Mouse (Mus musculus) erythroblast, embryonic 14.5 days (primary cell): ENCODE results near the gene Wdr83. TPM values are rescaled to one million over a fixed set of nuclear protein-coding genes. Genes with fewer than 3 reads are reported as not detected.
A peak's percentile ranks its signal among the peaks of the same experiment; 100 is the strongest.

ENCODE experiments used
- H3K27me3 ChIP-seq: 2 replicates; pipeline ENCODE4 v1.6.1; 2012; ENCODE audit warnings: inconsistent platforms; ENCODE audit not compliant: control insufficient read depth
- H3K36me3 ChIP-seq: 2 replicates; pipeline ENCODE4 v1.6.1; 2012; ENCODE audit warnings: mild to moderate bottlenecking, inconsistent platforms; ENCODE audit not compliant: control insufficient read depth
- H3K4me1 ChIP-seq: 2 replicates; pipeline ENCODE4 v1.6.1; 2012; ENCODE audit warnings: inconsistent platforms; ENCODE audit not compliant: control insufficient read depth
- H3K4me3 ChIP-seq: replicated peaks from 2 replicates; pipeline ENCODE3; 2012; ENCODE audit warnings: moderate library complexity, mild to moderate bottlenecking, inconsistent platforms
- H3K9me3 ChIP-seq: 2 replicates; pipeline ENCODE4 v1.6.1; 2012; ENCODE audit warnings: low read length, inconsistent platforms, mixed read lengths; ENCODE audit not compliant: control insufficient read depth
- GATA1 ChIP-seq: IDR thresholded peaks from 2 replicates; pipeline ENCODE4 v1.6.1; 2012; ENCODE audit warnings: low read length, inconsistent platforms, mixed read lengths
- TAL1 ChIP-seq: IDR thresholded peaks from 3 replicates; pipeline ENCODE4 v1.6.1; 2012; ENCODE audit warnings: low read length, inconsistent platforms, mixed read lengths
- polyA plus RNA-seq: library from polyadenylated mRNA; stranded (reverse); fragments of >175 nt; gene quantifications from 2 replicates; pipeline ENCODE4 v1.2.3, GENCODE M21; 2012

Wdr83 gene
- polyA plus RNA-seq, 1 experiment = 2.7 TPM

GRCm38 (mm10) chr8:85027922-85028321 lies 53.2 kb downstream of the Wdr83 start:
- Histone ChIP-seq H3K27me3 (no peaks in the 10 kb centered on the region), H3K36me3 (peaks cover 63% of the 10 kb centered on the region), H3K4me3 (peak overlapping the region; percentile 99), H3K4me1 (peaks cover 67% of the 10 kb centered on the region), H3K9me3 (no peaks in the 10 kb centered on the region)
- TF ChIP-seq TAL1 = no peak
- TF ChIP-seq GATA1 = no peak

GRCm38 (mm10) chr8:85027516-85027855 lies 53.6 kb downstream of the Wdr83 start:
- H3K4me1 ChIP-seq = peaks cover 66% of the 10 kb centered on the region
- H3K27me3 ChIP-seq = no peaks in the 10 kb centered on the region
- peak overlapping the region; percentile 99 for H3K4me3 ChIP-seq
- TF ChIP-seq TAL1 = no peak
- no peak for TF ChIP-seq GATA1
- H3K36me3 ChIP-seq = peaks cover 61% of the 10 kb centered on the region
- H3K9me3 ChIP-seq = no peaks in the 10 kb centered on the region

DNA sequence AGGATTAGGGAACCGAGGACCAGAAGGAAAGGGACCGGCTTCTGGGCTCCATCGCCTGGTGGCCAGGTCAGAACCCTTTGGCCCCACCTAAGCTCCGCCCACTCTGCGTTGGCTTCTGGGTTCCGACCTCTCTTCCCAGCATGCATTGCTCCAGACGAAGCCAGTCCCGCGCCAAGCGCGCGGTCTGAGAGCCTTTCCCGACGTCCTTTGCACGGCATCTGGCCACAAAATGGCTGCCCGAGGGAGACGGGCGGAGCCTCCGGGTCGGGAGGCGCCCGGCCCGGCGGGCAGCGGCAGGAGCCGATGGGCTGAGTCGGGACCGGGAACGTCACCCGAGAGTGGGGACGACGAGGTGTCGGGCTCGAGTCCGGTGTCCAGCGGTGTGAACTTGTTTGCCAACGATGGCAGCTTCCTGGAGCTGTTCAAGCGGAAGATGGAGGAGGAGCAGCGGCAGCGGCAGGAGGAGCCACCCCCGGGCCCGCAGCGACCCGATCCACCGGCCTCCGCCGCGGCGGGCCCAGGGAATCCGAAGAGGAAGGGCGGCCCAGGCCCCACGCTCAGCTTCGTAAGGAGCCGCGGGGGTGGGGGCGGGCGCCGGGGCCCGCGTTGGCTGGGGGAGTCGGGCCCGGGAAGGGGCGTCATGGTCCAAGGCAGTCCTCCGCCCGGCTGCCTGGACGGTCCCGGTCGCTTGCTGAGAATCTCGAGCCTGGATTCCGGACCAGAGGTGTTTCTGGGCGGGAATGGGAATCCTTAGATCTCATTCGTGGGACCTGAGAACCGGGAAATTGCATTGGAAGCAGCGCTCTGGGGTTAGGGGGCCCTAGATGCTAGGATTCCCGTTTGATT lies 54.2 kb downstream of the Wdr83 start, which contains the start of gene Trir:
Trir (plus strand) TSS at position 154 of the 846 bp plus-strand sequence.
- Histone ChIP-seq H3K27me3 (no peaks in the 10 kb centered on the region), H3K9me3 (no peaks in the 10 kb centered on the region), H3K4me1 (peaks cover 61% of the 10 kb centered on the region), H3K36me3 (peaks cover 61% of the 10 kb centered on the region), H3K4me3 (peak within 1 kb of the TSS; percentile 99)
- no peak for TF ChIP-seq TAL1
- no peak for TF ChIP-seq GATA1

DNA sequence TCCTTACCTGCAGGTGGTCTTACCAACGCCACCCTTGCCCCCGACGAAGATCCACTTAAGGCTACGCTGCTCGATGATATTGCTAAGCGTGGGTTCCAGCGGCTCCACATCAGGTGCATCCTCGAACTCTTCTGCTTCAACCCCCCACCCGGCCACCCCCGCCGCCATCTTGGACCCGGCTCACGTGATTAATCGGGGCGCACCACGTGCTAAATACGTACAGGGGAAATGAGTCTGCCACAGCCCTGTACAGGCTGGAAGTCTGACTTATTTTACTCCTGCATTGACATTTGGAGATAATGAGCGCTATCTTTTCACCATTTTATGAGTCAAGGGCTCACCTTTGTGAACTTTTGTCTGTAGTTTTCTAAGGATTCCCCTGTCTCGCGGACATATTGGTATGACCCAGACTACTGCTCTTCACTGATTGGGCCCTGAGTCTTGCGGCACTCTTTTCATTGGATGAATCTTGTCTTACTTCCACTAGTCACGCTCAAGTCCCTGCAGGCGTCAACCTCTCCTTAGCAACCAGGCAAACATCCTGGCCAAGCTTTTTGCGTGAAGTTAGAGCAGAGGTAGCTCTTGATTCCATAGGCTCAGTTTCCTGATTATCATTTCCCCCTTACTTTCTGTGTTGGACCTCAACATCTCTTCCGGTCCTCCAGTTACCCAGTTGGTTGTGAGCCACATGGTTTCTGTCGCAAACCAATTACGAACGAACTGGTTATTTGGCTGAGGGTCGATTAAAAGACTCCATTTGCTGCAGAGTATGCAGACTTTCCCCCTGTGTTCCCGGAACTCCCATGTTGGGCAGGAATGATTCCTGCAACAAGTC lies 55.8 kb downstream of the Wdr83 start, which contains the start of gene Asna1:
Asna1 (minus strand) TSS at position 184 of the 835 bp plus-strand sequence.
- Histone ChIP-seq H3K9me3 (no peaks in the 10 kb centered on the region), H3K4me3 (peak within 1 kb of the TSS; percentile 99), H3K27me3 (no peaks in the 10 kb centered on the region), H3K36me3 (peaks cover 61% of the 10 kb centered on the region), H3K4me1 (peaks cover 54% of the 10 kb centered on the region)
- TF ChIP-seq TAL1 (no peak), GATA1 (no peak)

Other genes starting within 250 kb of the Wdr83 start
- gene Gadd45gip1, start 249.8 kb downstream of the Wdr83 start, polyA plus RNA-seq = 10.3 and 11.6 TPM in 2 replicates
- 740 and 808 TPM in 2 replicates for gene Rad23a, start 240.6 kb downstream of the Wdr83 start, polyA plus RNA-seq
- gene Calr, start 234.4 kb downstream of the Wdr83 start, polyA plus RNA-seq = 29.4 and 30.9 TPM in 2 replicates
- gene Farsa, start 224.3 kb downstream of the Wdr83 start, polyA plus RNA-seq = 9.0 and 9.3 TPM in 2 replicates
- gene Syce2, start 209.2 kb downstream of the Wdr83 start, polyA plus RNA-seq = 15.0 TPM in 2 replicates
- 15.0 and 18.3 TPM in 2 replicates for gene Gcdh, start 187.4 kb downstream of the Wdr83 start, polyA plus RNA-seq
- gene Klf1, start 179.4 kb downstream of the Wdr83 start, polyA plus RNA-seq = 358 and 362 TPM in 2 replicates
- 4.8 and 7.7 TPM in 2 replicates for gene Dnase2a, start 172.7 kb downstream of the Wdr83 start, polyA plus RNA-seq
- gene Mast1, start 143.9 kb downstream of the Wdr83 start, polyA plus RNA-seq = 0.01 and 0.08 TPM in 2 replicates
- gene Rtbdn, start 134.3 kb downstream of the Wdr83 start, polyA plus RNA-seq = not detected in 2 replicates
- not detected in 2 replicates for gene Gm49661, start 111.9 kb downstream of the Wdr83 start, polyA plus RNA-seq
- gene Prdx2, start 111.7 kb downstream of the Wdr83 start, polyA plus RNA-seq = 111 and 222 TPM in 2 replicates
- gene Rnaseh2a, start 111.5 kb downstream of the Wdr83 start, polyA plus RNA-seq = 162 and 179 TPM in 2 replicates
- 9.6 and 10.3 TPM in 2 replicates for gene Junb, start 102.6 kb downstream of the Wdr83 start, polyA plus RNA-seq
- 0.46 and 0.58 TPM in 2 replicates for gene Hook2, start 90.7 kb downstream of the Wdr83 start, polyA plus RNA-seq
- gene Best2, start 66.8 kb downstream of the Wdr83 start, polyA plus RNA-seq = not detected in 2 replicates
- gene Asna1, start 56.0 kb downstream of the Wdr83 start, polyA plus RNA-seq = 18.6 and 31.0 TPM in 2 replicates
- 77.0 and 92.3 TPM in 2 replicates for gene Trir, start 54.5 kb downstream of the Wdr83 start, polyA plus RNA-seq
- gene Tnpo2, start 44.4 kb downstream of the Wdr83 start, polyA plus RNA-seq = 1.7 and 1.8 TPM in 2 replicates
- gene Fbxw9, start 21.3 kb downstream of the Wdr83 start, polyA plus RNA-seq = 0.54 and 0.63 TPM in 2 replicates
- gene Gm5741, start 13.3 kb downstream of the Wdr83 start, polyA plus RNA-seq = 0.37 TPM in 1 of 2 replicates, not detected in the other
- gene Dhps, start 9.5 kb downstream of the Wdr83 start, polyA plus RNA-seq = 2.0 and 2.1 TPM in 2 replicates
- 0.28 and 1.5 TPM in 2 replicates for gene Wdr83os, start 566 bp downstream of the Wdr83 start, polyA plus RNA-seq
- 0.13 and 0.27 TPM in 2 replicates for gene Man2b1, start 2.0 kb upstream of the Wdr83 start, polyA plus RNA-seq
- gene Zfp791, start 41.8 kb upstream of the Wdr83 start, polyA plus RNA-seq = 0.01 TPM in 1 of 2 replicates, not detected in the other
- not detected in 2 replicates for gene Cks1brt, start 70.6 kb upstream of the Wdr83 start, polyA plus RNA-seq
- not detected in 2 replicates for gene Olfr371, start 144.7 kb upstream of the Wdr83 start, polyA plus RNA-seq
- 0.90 and 2.3 TPM in 2 replicates for gene Orc6, start 218.3 kb upstream of the Wdr83 start, polyA plus RNA-seq
- gene Vps35, start 218.5 kb upstream of the Wdr83 start, polyA plus RNA-seq = 0.55 and 0.61 TPM in 2 replicates